Mouse (Mus musculus) liver, adult 2 months (tissue): Measurements from ENCODE around the gene Wrap53. TPM values are rescaled to one million over a fixed set of nuclear protein-coding genes. Genes with fewer than 3 reads are reported as not detected.

Experiments
- DNase-seq: peaks from one replicate; pipeline ENCODE4 v3.0.0-alpha.2; 2011; ENCODE audit warnings: low read depth, low spot score; ENCODE audit errors: extremely low read depth
- H3K27ac ChIP-seq: fragments of 200-500 bp; replicated peaks from 2 replicates; pipeline ENCODE4 v1.5.1; 2012; ENCODE audit warnings: low read depth, mild to moderate bottlenecking, control low read depth, inconsistent platforms, low read length; ENCODE audit not compliant: insufficient read depth
- H3K27me3 ChIP-seq: fragments of 200-500 bp; 2 replicates; pipeline ENCODE4 v1.6.1; 2012; ENCODE audit warnings: mild to moderate bottlenecking, moderate library complexity, low read length, inconsistent platforms; ENCODE audit not compliant: control insufficient read depth, insufficient read depth
- H3K36me3 ChIP-seq: fragments of 200-500 bp; 2 replicates; pipeline ENCODE4 v1.6.1; 2012; ENCODE audit warnings: low read length, inconsistent platforms; ENCODE audit not compliant: control insufficient read depth, insufficient read depth
- H3K4me1 ChIP-seq: fragments of 200-500 bp; 2 replicates; pipeline ENCODE4 v1.6.1; 2011; ENCODE audit warnings: low read length; ENCODE audit not compliant: control insufficient read depth, insufficient read depth
- H3K4me3 ChIP-seq: fragments of 200-500 bp; 2 replicates; pipeline ENCODE4 v1.5.1; 2011; ENCODE audit warnings: low read depth, mild to moderate bottlenecking, control low read depth, low read length, moderate library complexity; ENCODE audit not compliant: insufficient read depth
- H3K79me2 ChIP-seq: fragments of 200-500 bp; 2 replicates; pipeline ENCODE4 v1.6.1; 2012; ENCODE audit warnings: inconsistent platforms, mild to moderate bottlenecking, low read length, moderate library complexity; ENCODE audit not compliant: control insufficient read depth, insufficient read depth
- H3K9ac ChIP-seq: fragments of 200-500 bp; 2 replicates; pipeline ENCODE4 v1.6.1; 2012; ENCODE audit warnings: low read depth, mild to moderate bottlenecking, control low read depth, inconsistent platforms, low read length
- CTCF ChIP-seq: fragments of 200-500 bp; IDR thresholded peaks from 2 replicates; pipeline ENCODE4 v1.5.1; 2011; ENCODE audit warnings: low read depth, low read length, control low read depth
- POLR2A ChIP-seq: fragments of 200-500 bp; IDR thresholded peaks from 2 replicates; pipeline ENCODE4 v1.6.1; 2011; ENCODE audit warnings: low read length, control low read depth; ENCODE audit not compliant: insufficient read depth; ENCODE audit errors: extremely low read depth
- WGBS: fragments of 180-500 bp; shearing (Covaris S2); methylation state at CpG from one replicate; pipeline ENCODE4 v1.1.7; 2018; 5-methylcytosine and 5-hydroxymethylcytosine counted together
- polyA plus RNA-seq: library from polyadenylated mRNA; depleted of rRNA; stranded (reverse); fragments of >200 nt; gene quantifications from 2 replicates; pipeline ENCODE4 v1.2.3, GENCODE M21; 2012
- total RNA-seq: library from RNA; depleted of rRNA; stranded (reverse); fragments of >200 nt; gene quantifications from 2 replicates; pipeline ENCODE4 v1.2.3, GENCODE M21; 2014

Gene Wrap53
- total and polyA plus RNA-seq, 2 experiments = 5.6 to 11.2 TPM

DNA sequence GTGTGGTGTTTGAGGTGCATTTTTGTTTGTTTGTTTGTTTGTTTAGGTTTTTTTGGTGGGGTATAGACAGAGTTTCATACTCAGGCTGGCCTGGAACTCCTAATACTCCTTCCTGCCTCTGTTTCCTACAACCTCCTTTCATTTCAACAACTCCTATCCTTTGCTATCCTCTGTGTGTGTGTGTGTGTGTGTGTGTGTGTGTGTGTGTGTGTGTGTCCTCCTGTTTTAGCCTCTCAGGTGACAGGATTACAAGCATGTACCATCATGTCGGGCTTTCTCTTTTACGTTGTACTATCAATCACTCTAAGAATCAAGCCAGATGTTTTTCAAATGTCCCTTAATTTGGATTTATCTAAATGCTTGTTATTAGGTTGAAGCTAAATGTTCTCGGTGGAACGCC, 53.4 kb downstream of the Wrap53 start:
- TF ChIP-seq POLR2A (no peak), CTCF (no peak)
- peaks cover 8% of the 10 kb centered on the region; the same call in 1 of the 2 replicates for H3K27me3 ChIP-seq
- 87% methylated on average over 4 of the region's 4 CpGs for WGBS
- H3K4me1 ChIP-seq = no peaks in the 10 kb centered on the region
- no peak overlapping the region for H3K4me3 ChIP-seq
- H3K27ac ChIP-seq = no peak overlapping the region
- no peaks in the 10 kb centered on the region for H3K79me2 ChIP-seq
- H3K9ac ChIP-seq = no peak overlapping the region
- DNase-seq = no peak
- H3K36me3 ChIP-seq = no peaks in the 10 kb centered on the region

DNA sequence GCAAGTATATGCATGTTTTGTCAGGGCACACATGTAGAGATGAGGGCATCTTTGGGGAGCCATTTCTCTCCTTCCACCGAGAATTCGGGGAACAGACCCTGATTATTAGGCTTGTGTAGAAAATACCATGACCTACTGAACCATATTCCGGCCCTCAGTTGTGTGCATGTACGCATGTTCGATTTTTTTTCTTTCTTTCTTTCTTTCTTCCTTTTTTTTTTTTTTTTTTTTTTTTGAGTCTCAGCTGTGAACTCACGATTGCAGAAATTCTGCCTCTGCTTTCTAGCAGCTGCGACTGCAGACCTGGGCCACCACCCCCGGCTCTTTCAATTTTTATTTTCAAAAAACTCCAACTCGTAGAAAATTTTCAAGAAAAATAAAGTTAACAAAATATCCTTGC, 54.4 kb downstream of the Wrap53 start:
- H3K9ac ChIP-seq = no peak overlapping the region
- TF ChIP-seq CTCF (no peak), POLR2A (no peak)
- no peaks in the 10 kb centered on the region for H3K79me2 ChIP-seq
- 83% methylated on average over 9 of the region's 9 CpGs for WGBS
- H3K36me3 ChIP-seq = no peaks in the 10 kb centered on the region
- no peak overlapping the region for H3K27ac ChIP-seq
- peaks cover 8% of the 10 kb centered on the region; the same call in 1 of the 2 replicates for H3K27me3 ChIP-seq
- no peaks in the 10 kb centered on the region for H3K4me1 ChIP-seq
- no peak for DNase-seq
- H3K4me3 ChIP-seq = no peak overlapping the region

DNA sequence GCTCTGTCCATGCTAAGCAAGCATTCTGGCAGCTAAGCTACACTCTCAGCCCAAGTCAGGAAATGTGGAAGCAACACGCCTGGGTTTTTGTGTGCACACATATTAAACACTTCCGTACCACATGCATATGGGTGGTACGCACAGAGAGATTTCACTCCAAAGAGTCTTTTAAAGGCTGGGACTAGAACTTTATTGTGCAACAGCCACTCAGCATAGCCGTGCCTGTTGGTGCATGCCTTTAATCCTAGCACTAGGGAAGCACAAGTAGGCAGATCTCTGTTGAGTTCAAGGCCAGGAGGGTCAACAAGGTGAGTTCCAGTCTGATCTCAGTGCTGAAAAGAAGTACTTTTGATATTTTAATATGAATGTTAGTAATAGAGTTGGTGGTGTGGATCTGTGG, 56.4 kb downstream of the Wrap53 start:
- no peak overlapping the region for H3K27ac ChIP-seq
- no peaks in the 10 kb centered on the region for H3K79me2 ChIP-seq
- no peak overlapping the region for H3K4me3 ChIP-seq
- 79% methylated on average over 4 of the region's 4 CpGs for WGBS
- no peak overlapping the region for H3K9ac ChIP-seq
- H3K4me1 ChIP-seq = no peaks in the 10 kb centered on the region
- H3K36me3 ChIP-seq = no peaks in the 10 kb centered on the region
- no peak for DNase-seq
- TF ChIP-seq CTCF = no peak
- TF ChIP-seq POLR2A = no peak
- peaks cover 8% of the 10 kb centered on the region; the same call in 1 of the 2 replicates for H3K27me3 ChIP-seq

DNA sequence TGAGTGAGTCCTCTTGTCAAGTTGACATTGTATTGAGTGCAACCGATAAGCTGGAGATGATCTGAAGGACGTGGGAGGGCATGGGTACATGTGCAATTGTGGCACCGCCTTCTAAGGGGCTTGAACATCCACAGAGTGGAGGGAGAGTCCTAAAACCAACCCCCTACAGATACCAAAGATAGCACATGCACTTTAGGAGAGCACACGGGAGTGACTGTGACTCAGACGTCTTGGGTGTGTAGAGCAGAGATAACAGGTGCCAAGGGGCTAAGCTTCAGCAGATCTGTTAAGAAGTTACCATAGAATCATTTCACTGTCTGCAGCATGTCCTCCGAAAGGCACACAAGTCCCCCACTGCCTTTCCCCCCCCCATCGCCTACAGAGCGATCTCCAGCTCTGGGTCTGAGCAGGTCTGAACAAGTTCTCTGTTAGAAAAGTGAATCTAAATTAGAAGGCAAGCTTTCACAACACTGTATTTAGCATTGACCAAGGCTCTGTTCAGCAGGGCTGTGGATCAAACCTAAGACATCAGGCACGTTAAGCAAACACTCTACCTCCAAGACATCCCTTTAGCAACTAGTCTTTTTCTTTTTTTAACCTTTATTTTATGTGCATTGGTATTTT, 58.4 kb downstream of the Wrap53 start:
- no peak for TF ChIP-seq CTCF
- no peak for TF ChIP-seq POLR2A
- Histone ChIP-seq H3K9ac (no peak overlapping the region), H3K27me3 (0 out of 2 replicates have a peak, but pooled peaks cover 3% of the 10 kb centered on the region), H3K79me2 (no peaks in the 10 kb centered on the region), H3K4me3 (no peak overlapping the region), H3K4me1 (no peaks in the 10 kb centered on the region), H3K36me3 (no peaks in the 10 kb centered on the region), H3K27ac (no peak overlapping the region)
- DNase-seq = no peak
- WGBS = 88% methylated on average over 9 of the region's 9 CpGs

DNA sequence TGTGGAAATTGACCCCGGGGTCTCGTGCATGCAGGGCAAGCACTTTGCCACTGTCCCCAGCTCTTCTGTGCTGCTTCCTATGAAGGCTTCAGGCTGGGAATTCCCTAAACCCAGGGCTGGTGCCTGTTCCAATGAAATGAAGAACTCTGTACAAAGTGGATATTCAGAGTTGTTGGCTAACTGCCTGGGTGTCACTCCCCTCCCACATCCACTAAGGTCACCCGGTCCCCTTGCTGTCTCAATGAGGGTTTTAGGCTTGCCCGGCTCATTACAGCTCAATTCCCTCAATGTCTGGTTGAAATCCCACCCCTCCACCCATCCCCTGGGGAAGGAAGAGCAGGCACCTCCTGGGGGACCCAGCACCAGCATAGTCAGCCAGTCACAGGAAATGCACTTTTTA, 60.1 kb downstream of the Wrap53 start:
- Histone ChIP-seq H3K27me3 (no peaks in the 10 kb centered on the region), H3K4me3 (no peak overlapping the region), H3K27ac (no peak overlapping the region), H3K79me2 (no peaks in the 10 kb centered on the region), H3K36me3 (no peaks in the 10 kb centered on the region), H3K4me1 (no peaks in the 10 kb centered on the region), H3K9ac (no peak overlapping the region)
- no peak for TF ChIP-seq POLR2A
- no peak for TF ChIP-seq CTCF
- WGBS = 58% methylated on average over 4 of the region's 4 CpGs
- DNase-seq = no peak

DNA sequence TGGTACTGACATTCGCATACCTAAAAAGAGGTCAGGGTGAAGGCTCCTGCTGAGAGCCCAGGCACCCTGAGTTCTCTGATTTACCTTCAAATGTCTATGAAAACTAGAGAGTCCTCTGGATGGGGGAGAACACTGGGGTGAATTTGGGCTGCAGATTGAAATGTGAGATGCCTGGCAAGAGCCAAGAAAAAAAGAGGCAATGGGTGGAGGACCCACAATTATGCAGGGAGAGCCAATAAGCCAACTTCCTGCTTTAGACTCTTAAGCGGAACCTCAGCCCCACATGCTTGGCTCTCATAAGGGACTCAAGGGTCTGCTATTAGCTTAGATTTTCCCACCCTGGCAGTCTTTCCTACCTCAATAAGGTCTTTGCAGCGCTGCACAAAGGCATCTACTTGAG, 63.4 kb downstream of the Wrap53 start:
- no peaks in the 10 kb centered on the region for H3K36me3 ChIP-seq
- TF ChIP-seq CTCF = no peak
- no peak for TF ChIP-seq POLR2A
- no peak for DNase-seq
- 60% methylated on average over 3 of the region's 3 CpGs for WGBS
- no peaks in the 10 kb centered on the region for H3K4me1 ChIP-seq
- H3K79me2 ChIP-seq = no peaks in the 10 kb centered on the region
- no peaks in the 10 kb centered on the region for H3K27me3 ChIP-seq
- H3K27ac ChIP-seq = no peak overlapping the region
- no peak overlapping the region for H3K9ac ChIP-seq
- H3K4me3 ChIP-seq = no peak overlapping the region
